Mouse (Mus musculus) left cerebral cortex, postnatal 36 days (tissue): ENCODE measurements around the gene Zcchc8. TPM values are rescaled to one million over a fixed set of nuclear protein-coding genes. Genes with fewer than 3 reads are reported as not detected.

ENCODE experiments used
- DNase-seq, 2 experiments: peaks; one replicate each; pipeline ENCODE4 v3.0.0; 2021 to 2022; ENCODE audit warnings: low spot score in 2 of 2, mixed read lengths in 1 of 2
- intact Hi-C: fragments of 180-260 bp; cut with DNase I; formaldehyde crosslinking; loops from one replicate; pipeline ENCODE4 v1.15.1; 2025
- total RNA-seq, 2 experiments: library from RNA; stranded (reverse); gene quantifications; 2 replicates each; pipeline ENCODE4 v1.2.3; 2021

Zcchc8 gene
- total RNA-seq, 2 experiments from 2014 or later = 39.5 to 49.0 TPM

DNA sequence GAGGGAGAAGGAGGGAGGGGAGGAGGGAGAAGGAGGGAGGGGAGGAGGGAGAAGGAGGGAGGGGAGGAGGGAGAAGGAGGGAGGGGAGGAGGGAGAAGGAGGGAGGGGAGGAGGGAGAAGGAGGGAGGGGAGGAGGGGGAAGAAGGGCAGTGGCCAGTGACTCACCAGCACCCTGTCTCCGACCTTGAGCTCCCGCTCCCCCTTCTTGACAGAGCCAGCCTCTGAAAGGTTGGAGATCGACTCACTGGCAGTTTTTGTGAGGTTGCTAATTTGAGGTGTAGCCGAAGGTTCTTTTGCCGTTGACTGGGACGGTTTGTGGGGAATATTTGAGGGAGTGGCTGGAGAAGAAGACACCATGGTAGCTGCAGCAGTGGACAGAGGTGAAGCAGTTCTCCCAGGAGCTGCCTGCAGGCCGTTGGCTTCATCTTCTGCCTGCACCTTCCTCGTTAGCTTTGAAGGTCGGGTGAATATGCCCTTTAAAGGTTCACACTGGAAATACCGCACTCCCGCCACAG, 67.6 kb downstream of the Zcchc8 start:
- intact Hi-C loops = no loop called here
- no peak for DNase-seq

DNA sequence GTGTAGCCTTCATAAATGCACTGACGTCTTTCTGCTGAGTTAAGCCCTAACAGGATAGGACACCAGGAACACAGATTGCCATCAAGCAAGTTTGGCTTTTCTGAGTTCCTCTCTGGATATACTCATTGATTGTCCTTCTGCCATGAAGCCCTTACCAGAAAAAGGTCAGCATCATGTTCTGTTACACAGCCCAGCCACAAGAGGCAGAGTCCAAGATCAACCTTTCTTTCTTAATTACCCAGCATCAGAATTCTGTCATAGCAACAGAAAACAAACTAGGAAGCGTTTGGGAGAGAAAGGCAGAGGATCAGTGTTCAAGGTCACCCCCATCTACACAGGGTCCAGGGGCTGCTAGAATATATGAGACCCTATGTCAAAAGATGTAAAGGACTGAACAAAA, 70.1 kb downstream of the Zcchc8 start:
- no peak for DNase-seq
- intact Hi-C loops = no loop called here

Other genes with a start within 250 kb of the Zcchc8 start
- gene Lrrc43, start 231.8 kb downstream of the Zcchc8 start, total RNA-seq = under 1 TPM; 0.57 to 0.63 TPM
- not detected for gene Il31, start 231.6 kb downstream of the Zcchc8 start, total RNA-seq
- gene B3gnt4, start 210.6 kb downstream of the Zcchc8 start, total RNA-seq = 1 to 10 TPM in 1 of 2 experiments, under 1 TPM in 1; 0.75 to 1.1 TPM
- gene Diablo, start 196.9 kb downstream of the Zcchc8 start, total RNA-seq = 10 to 100 TPM; 29.7 to 35.6 TPM
- 1 to 10 TPM; 3.0 to 7.3 TPM for gene Gm49027, start 195.6 kb downstream of the Zcchc8 start, total RNA-seq
- 100 to 1,000 TPM in 1 of 2 experiments, 10 to 100 TPM in 1; 93.9 to 101 TPM for gene Vps33a, start 148.1 kb downstream of the Zcchc8 start, total RNA-seq
- 100 to 1,000 TPM; 117 to 144 TPM for gene Clip1, start 36.5 kb downstream of the Zcchc8 start, total RNA-seq
- 10 to 100 TPM; 69.7 to 86.1 TPM for gene Rsrc2, start 28.3 kb upstream of the Zcchc8 start, total RNA-seq
- gene Kntc1, start 28.6 kb upstream of the Zcchc8 start, total RNA-seq = 1 to 10 TPM in 1 of 2 experiments, under 1 TPM in 1; 0.84 to 1.2 TPM
- not detected for gene Hcar2, start 144.4 kb upstream of the Zcchc8 start, total RNA-seq
- 1 to 10 TPM; 1.0 to 1.4 TPM for gene Hcar1, start 158.9 kb upstream of the Zcchc8 start, total RNA-seq
- gene Denr, start 186.1 kb upstream of the Zcchc8 start, total RNA-seq = 10 to 100 TPM; 67.7 to 70.2 TPM
- 1 to 10 TPM in 1 of 2 experiments, under 1 TPM in 1; 0.76 to 1.7 TPM for gene Gm43518, start 206.3 kb upstream of the Zcchc8 start, total RNA-seq
- gene Ccdc62, start 209.6 kb upstream of the Zcchc8 start, total RNA-seq = 1 to 10 TPM; 2.0 to 4.2 TPM